Mouse (Mus musculus): Measurements from ENCODE around the gene Tmprss6.

Gene Tmprss6

DNA sequence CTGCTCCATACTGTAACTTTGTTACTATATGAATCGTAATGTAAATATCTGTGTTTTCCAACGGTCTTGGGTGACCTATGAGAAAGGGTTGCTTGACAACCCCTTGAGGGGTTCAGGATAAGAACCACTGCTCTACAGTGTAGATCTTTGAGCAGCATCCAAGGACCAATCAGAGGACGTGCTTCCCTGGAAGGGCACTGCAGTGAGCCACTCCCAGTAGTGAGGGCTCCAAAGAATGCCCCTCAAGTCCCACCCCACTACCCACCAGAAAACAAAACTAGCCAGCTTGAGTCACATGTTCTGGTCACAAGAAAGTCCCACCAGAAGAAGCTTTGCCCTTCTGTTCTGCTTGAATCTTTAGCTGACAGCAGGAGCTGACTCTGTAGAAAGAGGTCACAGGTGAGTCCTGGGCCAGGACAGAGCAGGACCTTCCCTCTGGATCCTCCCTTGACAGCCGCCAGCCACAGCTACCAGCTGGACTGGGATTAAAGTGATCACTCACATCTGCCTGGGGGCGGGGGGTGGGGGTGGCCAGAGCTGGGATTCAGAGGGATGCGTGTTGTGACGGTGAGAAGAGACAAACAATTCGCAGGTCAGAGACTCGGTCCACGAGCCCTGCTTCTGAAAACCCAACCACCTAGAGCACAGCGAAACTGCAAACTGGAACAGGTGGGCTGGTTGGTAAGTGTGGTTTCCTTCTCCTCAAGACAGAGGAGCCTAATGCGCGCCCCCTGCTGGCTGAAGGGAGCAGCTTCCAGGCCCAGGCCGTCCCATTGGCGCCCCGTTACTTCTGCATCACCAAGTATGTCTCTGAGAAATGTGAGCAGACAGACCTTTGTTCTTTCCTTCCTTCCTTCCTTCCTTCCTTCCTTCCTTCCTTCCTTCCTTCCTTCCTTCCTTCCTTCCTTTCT lies 46.1 kb downstream of the Tmprss6 start:
- DNase-seq (ENCODE audit: extremely low read depth, low read depth, low spot score) = no peak

DNA sequence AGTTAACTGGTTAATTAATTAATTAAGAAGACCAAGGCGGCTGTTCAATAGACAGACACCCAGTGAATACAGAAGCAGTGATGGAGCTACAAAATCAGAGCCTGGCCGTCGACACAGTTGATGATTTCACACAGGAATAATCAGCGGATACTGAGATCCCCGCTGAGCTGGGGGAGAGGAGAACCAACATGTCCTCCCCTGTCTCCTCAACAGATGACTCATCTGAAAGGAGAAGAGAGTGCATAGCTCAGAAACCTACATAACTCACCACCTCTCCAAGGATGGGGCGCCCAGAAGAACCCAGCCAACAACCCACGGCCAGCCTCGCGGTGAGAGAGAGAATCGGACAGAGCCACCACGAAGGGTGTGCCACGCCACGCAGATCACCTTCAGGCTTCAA lies 48.0 kb downstream of the Tmprss6 start:
- no peak for DNase-seq (ENCODE audit: extremely low read depth, low read depth, low spot score)

DNA sequence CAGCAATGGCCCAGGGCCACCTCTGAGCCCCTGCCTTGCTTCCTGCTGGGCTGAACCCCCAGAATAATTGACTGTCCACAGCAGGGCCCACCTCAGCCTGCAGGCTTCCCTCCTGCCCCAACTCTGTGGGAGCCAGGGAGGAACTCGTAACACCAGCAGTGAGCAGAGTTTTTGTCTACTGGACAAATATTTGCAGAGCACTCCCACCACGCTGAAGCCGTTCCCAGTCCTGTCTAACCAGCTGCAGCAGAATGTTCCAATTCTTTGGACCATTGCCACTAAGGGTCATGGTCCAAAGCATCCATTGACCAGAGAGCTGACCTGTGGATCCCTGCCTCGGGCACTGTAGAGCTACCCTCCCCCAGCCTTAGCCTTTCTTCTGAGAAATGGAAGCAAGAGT lies 51.5 kb downstream of the Tmprss6 start:
- DNase-seq (ENCODE audit: extremely low read depth, low read depth, low spot score) = no peak

DNA sequence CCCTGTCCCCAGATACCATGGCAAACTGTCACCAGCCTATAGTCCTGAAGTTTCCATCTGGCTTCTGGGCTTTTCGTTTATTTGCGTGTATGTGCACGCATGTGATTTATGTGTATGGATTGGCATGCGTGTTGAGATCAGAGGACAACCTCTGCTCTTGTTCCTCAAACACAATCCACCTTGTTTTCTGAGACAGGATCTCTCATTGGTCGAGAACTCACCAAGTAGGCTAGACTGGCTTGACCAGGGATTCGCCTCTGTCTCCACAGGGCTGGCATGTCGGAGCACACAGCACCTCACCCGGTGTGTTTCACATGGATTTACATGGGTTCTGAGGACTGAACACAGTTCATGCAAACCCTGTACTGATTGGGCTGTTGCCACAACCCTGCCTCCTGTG lies 54.3 kb downstream of the Tmprss6 start:
- peak; percentile 95 for DNase-seq (ENCODE audit: extremely low read depth, low read depth, low spot score)

GRCm38 (mm10) chr15:78413719-78414117 lies 54.7 kb downstream of the Tmprss6 start:
- DNase-seq (ENCODE audit: extremely low read depth, low read depth, low spot score) = no peak

DNA sequence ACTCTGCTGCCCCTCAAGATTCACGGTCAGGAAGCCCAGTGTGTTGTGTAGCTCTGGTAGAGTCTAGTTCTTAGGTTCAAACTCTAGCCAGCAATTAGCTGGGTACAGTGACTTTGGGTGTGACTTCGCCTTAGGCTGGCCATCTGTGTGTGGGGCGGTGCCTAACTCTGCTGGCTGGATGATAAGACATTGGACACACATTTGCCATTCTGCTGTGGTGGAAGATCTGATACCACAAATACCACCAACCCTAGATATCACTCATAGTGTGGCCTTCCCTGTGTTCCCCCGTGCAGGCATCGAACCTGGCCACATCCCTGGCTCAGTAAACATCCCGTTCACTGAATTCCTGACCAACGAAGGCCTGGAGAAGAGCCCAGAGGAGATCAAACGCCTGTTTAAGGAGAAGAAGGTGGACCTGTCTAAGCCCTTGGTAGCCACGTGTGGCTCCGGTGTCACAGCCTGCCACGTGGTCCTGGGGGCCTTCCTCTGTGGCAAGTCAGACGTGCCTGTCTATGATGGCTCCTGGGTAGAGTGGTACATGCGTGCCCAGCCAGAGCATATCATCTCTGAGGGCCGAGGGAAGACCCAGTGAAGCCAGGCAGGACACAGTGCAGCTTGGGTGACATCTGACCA lies 55.2 kb downstream of the Tmprss6 start:
- DNase-seq (ENCODE audit: extremely low read depth, low read depth, low spot score) = no peak

- DNase-seq (ENCODE audit: extremely low read depth, low read depth, low spot score) = peak; percentile 95
Observed at GRCm38 (mm10) chr15:78409570-78410052, 58.8 kb downstream of the Tmprss6 start.

GRCm38 (mm10) chr15:78406293-78406934 lies 62.0 kb downstream of the Tmprss6 start, which contains the start of gene Mpst:
Gene Mpst (plus strand): TSS chr15:78406416.
- DNase-seq (ENCODE audit: extremely low read depth, low read depth, low spot score) = no peak

- peak; percentile 80 for DNase-seq (ENCODE audit: extremely low read depth, low read depth, low spot score)
Observed at GRCm38 (mm10) chr15:78405517-78406211, 62.8 kb downstream of the Tmprss6 start, which contains the start of gene Tst. Gene Tst (minus strand): TSS chr15:78405907.

DNA sequence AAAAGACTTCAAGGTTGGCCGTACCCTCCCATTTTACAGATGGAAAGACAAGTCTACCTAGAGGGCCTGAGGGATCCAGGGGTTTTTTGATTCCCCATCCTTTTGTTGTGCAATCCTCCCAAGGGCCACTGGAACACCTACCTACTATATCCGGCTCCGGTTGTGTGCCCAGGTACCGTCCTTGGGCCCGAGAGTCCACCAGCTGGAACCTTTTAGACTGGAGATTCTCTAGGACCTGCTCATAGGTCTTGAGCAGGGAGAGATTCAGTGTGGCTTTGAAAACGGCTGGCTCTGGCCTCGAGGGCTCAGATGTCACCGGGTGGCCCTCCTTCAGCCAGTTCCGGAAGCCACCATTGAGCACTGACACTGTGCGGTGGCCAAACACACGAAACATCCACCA lies 63.3 kb downstream of the Tmprss6 start:
- DNase-seq (ENCODE audit: extremely low read depth, low read depth, low spot score) = no peak

GRCm38 (mm10) chr15:78403896-78404295 lies 64.5 kb downstream of the Tmprss6 start:
- no peak for DNase-seq (ENCODE audit: extremely low read depth, low read depth, low spot score)

DNA sequence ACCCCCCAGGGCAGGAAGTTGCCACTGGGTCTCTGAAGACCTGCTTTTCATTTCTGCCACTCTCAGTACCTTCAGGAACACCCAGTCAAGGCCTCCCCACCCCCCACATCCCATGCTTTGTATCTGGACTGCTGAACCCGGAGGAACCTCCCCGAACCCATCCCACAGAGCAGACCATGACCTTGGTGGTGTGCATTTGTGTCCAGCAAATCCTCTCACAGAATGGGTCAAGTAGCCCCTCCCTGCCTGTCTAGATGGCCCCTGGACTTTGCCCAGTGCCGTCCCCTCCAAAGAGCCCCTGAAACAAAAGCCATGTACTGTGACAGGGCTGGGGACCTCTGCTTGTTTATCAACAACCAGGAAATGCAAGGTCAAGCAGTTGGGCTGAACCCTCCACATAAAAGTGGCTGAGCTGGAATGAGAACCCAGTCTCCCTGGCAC lies 65.1 kb downstream of the Tmprss6 start:
- no peak for DNase-seq (ENCODE audit: extremely low read depth, low read depth, low spot score)

GRCm38 (mm10) chr15:78402423-78402822 lies 66.0 kb downstream of the Tmprss6 start:
- no peak for DNase-seq (ENCODE audit: extremely low read depth, low read depth, low spot score)

DNA sequence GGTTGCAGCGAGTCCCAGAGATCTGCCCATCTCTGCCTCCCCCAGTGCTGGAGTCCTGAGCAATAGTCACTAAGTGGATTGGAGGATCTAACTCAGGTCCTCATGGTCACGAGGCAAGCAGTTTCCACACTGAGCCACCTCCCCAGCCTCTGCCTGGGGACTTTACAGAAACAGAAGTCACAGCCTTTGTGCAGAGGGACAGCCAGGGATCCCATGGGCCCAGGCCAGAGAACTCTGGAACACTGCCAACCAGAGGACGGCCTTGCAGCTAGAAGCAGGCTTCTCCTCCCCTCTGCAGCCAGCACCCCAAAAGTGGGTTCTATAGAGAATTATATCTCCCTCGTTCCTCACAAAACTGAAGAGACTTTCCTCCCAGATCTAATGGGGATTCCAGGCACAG lies 66.5 kb downstream of the Tmprss6 start:
- no peak for DNase-seq (ENCODE audit: extremely low read depth, low read depth, low spot score)

GRCm38 (mm10) chr15:78401345-78401744 lies 67.1 kb downstream of the Tmprss6 start:
- no peak for DNase-seq (ENCODE audit: extremely low read depth, low read depth, low spot score)

DNA sequence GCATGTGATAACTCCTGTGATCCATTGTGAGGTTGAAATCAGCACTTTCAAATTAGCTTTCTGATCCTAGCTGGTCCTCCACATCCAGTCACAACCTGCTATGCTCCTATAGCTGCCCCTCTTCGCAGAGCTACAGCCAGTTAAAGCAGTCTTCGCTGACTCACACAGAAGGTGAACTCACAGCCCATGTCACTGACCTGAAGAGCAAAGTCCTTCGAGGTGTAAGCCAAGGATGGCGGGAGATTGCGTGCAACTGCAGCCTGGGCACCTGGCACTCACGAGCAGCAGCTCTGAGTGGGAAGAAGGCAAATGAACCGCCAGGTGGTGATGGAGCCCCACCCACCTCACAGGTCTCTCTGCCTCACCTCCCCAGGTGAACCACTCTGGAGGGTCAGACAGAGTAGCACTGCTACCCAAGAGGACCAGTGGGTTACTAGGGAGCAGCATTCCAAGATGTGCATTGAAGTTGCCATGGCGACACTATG lies 72.9 kb downstream of the Tmprss6 start, which contains the start of gene Tex33:
Gene Tex33 (minus strand): TSS at position 435 of the 485 bp plus-strand sequence.
- DNase-seq (ENCODE audit: extremely low read depth, low read depth, low spot score) = no peak

DNA sequence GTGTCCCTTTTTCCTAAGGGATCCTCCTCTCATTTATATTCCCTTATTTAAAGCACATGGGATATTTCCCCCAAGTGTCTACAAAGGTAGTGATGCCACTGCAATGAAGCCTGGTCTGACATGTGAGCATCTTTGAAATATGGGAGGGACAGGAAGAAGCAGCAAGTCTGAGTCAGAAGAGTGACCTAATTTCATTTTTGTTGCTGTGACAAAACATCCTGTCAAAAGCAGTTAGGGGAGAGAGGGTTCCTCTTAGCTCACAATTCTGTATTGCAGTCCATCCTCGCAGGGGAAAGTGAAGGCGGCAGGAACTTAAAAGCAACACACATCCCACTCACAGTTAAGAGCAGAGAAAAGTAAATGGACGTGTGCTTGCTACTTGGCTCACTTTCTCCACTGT lies 77.6 kb downstream of the Tmprss6 start:
- no peak for DNase-seq (ENCODE audit: extremely low read depth, low read depth, low spot score)
